Mouse (Mus musculus): ENCODE results near the gene Golm1.
A peak's percentile ranks its signal among the peaks of the same experiment; 100 is the strongest.

Gene Golm1

DNA sequence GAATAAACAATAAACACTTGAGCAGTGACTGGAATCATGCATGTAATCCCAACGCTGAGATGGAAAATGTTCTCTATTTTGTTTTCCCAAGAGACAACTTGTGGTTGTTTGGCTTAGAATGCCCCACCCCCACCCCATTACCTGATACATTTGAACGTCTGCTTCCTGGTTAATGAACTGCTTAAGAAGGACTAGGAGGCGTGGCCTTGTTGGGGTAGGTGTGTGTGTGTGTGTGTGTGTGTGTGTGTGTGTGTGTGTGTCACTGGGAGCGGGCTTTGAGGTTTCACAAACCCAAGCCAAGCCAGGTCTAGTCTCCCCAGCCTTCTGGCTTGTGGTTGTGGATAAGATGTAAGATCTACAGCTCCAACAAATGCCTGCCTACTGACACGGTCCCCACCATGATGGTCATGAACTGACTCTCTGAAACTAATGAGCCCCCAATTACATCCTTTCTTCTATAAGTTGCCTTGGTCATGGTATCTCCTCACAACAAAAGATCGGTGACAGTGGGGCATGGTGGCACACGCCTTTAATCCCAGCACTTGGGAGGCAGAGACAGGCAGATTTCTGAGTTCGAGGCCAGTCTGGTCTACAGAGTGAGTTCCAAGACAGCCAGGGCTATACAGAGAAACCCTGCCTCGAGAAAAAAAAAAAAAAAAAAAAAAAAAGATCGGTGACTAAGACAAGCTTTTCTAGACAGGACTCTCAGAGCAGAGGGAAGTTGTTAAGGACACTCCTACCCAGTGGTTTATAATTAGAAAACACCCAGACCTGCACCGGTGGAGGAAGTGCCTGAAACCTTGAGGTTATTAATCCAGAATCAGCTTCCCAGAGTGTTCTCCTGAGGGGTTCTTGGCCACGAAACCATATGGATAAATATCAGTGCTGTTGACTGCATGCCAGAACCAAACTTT lies 962 bp upstream of the Golm1 start:
- DNase-seq (ENCODE audit: low spot score), result no peak

DNA sequence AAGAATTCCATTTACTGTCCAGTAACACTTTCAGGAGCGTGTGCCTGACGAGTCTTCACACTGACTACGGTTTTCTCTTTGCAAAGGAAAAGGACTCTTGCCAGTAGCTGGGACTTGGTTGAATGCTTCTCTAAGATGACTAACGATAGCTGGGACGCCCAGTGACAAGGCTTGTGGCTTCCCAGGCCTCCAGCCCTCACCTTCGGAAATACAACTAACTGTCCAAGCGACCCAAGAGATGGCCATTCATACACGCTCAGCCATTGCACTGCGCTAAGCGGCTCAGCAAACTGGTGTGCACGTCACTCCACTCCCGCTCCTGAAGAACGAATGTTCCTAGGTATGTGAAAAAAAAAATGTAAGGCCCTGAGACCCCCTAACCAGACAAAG lies 855 bp downstream of the Golm1 start:
- DNase-seq (ENCODE audit: low spot score), result no peak

DNA sequence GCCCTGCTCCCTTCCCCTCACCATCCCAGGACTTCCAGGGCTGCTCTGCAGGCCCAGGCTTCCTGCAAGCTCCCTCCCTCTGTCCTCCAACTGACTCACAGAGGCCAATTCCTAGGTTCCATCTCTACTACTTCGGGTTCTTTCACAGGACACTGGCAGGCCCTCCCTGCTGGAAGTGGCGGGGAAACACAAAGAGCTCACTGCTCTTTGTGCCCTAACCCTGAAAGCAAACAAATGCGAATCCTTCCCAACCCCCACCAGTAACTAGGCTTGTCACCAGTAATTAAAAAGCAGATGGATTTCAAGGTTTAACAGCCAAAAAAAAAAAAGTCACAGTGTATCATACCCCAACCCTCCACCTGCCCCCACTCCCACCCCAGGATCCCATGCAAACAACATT lies 1.4 kb downstream of the Golm1 start:
- DNase-seq (ENCODE audit: low spot score), result no peak

DNA sequence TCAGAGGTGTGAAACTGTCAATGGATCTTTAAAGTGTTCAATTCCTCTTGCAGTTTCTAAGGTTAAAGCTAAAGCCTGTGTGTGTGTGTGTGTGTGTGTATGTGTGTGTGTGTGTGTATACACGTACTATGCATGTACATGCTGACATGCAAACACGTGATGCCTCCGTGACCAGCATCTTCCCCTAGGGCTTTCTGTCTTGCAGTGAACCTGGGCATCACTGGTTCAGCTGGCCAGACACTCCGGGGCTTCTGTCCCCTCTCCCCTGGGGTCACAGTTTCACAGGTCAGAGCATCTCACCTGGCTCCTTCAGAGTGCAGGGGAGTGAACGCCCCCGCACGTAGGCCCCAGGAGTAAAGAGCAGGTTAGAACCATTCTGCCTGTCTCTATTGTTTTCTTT lies 2.0 kb downstream of the Golm1 start:
- DNase-seq (ENCODE audit: low spot score), result no peak

DNA sequence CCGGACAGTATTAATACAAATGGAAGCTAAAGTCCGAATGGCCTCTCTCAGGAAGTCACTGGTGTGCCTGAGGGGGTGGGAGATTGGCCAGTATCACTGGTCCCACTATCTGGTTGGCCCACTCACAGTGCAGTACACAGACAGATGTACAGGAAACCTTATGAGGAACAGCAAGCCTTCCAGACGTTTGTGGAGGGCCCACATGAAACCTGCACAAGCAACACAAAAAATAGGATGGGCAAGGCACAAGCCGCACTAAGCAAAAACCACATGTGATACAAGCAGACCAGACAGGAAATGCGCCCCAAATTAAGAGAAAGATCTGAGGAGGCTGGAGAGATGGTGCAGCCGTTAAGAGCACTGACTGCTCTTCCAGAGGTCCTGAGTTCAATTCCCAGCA lies 3.4 kb downstream of the Golm1 start:
- no peak for DNase-seq (ENCODE audit: low spot score)

DNA sequence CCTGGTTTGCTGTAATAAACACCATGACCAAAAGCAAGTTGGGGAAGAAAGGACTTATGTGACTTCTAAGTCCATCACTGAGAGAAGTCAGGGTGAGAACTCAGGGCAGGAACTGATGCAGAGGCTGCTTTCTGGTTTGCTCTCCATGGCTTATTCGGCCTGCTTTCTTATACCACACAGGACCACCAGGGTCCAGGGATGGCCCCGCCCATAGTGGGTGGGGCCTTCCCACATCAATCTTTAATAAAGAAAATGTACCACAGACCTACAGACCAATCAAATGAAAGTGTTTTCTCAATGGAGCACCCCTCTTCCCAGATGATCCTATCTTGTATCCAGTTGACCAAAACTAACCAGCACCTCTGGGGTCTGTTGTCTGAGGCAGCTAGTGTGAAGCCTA lies 4.1 kb downstream of the Golm1 start:
- DNase-seq (ENCODE audit: low spot score), result no peak

DNA sequence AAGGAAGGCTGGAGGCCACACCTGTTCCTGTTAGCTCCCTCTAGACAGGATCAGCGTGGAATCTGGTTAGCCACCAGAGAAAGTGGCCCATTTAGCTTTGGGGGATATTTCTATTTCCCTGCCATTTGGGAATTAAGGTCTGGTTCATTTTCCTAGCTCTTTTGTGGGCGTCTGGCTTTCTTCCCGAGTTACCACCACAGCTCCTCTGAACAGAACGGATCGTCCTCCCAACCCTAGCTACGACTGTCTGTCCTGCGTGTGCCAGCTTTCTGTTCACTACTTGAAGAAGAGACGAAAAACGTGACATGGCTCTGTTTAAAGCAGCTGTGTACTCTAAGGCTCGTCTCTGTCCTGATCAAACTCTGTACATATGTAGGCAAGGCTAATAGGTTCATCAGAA lies 5.7 kb downstream of the Golm1 start:
- DNase-seq (ENCODE audit: low spot score), result no peak

DNA sequence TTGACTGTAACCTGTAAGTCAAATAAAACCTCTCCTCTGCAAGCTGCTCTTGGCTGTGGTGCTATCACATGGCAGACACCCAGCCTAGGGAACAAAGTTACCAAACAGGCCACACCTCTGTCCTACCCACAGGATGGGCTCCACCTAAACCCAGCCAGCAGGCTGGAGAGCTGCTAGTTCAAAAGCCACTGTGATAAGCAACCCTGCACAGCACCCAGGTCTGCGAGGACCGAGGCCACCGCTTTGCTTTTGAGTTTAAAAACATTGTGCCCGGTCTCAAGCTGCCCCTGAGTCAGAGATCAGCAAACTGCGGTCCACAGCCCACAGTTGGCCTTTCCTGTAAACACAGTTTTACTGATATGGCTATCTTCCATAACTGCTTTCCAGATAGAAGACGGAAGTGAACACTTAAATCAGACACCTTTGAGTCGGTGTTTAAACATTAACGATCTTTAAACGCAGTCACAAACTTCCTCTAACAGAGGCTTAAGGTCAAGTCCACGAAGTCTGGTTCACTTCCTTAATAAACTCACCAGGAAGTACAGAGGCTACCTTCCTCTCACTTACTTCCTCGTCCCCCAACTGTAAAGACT lies 7.0 kb downstream of the Golm1 start:
- peak; percentile 88 for DNase-seq (ENCODE audit: low spot score)

DNA sequence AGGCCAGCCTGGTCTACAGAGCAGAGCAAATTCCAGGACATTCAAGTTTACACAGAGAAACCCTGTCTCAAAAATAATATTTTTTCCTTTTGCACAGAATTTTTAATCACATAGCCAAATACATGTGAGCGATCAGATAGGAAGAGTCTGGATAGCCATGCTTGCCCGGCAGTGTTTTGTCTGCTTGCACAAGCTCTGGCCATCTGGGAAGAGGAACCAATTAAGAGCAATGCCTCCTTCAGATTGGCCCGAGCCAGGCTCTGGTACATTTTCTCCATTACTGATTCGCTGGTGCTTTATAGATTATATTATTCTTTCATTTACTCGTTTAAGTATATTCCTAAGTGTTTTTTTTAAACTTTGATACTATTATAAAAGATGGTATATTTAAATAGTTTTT lies 7.8 kb downstream of the Golm1 start:
- DNase-seq (ENCODE audit: low spot score), result no peak

DNA sequence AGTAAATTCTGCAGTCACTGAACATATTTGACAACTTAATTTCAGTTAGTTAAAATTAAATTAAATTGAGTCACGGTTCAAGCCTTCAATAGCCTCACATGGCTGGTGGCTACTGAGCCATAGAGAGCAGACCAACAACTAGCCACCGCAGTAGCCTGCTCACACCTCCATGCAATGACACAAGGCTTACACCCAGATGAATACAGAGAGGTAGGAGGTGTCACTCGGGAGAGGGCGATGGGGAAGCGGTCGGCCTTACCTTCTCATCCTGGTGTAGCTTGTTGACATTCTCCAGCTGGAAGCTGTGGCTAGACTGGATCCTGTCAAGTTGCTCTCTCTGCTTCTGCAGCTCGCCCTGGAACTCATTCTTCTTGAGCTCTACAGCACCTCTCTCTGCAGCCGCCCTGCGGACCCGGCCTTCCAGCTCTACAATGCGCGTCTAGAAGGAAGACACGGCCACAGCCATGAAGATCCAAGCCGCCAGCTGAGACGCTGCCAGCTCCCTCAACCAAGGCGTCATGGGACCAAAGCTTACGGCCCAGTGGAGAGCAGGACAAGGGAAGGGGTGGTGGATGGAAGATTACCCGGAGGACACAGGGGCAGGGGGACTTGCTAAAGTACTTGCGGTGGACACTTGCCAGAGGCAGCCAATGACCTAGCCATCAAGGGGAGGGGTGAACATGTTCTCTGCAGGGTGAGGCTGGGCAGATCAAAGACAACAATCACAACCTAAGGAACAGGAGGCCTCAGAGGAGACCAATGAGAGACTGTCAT lies 11.5 kb downstream of the Golm1 start:
- DNase-seq (ENCODE audit: low spot score), result no peak

DNA sequence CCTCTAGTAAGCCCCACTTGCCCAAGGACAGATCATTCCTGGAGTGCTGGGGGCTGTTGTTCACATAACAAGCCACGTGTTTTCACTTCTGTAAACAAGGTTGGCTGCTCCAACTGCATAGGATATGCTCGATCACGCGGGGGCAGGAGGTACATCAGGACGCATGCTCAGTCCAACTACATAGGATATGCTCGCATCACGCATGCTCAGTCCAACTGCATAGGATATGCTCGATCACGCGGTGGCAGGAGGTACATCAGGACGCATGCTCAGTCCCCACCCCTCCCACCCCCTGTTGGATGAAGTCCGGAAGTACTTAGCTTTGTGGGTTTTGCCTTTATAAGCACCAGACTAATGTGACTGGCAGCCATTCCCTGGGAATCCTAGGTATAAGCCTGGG lies 13.6 kb downstream of the Golm1 start:
- no peak for DNase-seq (ENCODE audit: low spot score)

DNA sequence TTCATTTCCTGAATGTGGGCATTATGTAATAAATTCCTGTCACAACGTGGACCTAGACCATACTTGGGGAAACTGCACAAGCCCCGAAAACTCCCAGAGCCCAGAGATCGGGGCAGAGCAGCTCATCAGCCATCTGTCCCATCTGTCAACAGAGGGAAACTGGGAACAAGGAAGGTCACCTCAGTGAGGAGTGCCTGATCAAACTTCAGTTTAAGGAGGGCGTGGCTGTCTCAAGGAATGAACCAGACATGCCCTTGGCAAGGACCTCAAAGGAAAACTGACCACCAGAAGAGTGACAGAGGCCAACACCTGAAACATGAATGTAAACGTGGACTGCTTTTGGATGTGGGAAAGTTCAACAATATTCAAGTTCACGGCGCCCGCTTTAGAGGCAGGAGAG lies 14.2 kb downstream of the Golm1 start:
- no peak for DNase-seq (ENCODE audit: low spot score)

DNA sequence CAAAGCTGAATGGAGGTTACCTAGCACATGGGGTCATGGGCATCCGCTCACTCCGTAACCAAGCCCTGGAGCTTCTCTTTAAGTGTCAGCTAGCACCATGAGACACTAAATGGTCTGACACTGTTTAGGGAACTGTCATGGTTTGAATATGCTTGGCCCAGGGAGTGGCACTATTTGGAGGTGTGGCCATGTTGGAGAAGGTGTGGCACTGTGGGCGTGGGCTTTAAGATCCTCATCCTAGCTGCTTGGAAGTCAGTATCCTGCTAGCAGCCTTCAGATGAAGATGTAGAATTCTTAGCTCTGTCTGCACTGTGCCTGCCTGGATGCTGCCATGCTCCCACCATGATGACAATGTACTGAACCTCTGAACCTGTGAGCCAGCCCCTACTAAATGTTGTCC lies 15.2 kb downstream of the Golm1 start:
- no peak for DNase-seq (ENCODE audit: low spot score)

DNA sequence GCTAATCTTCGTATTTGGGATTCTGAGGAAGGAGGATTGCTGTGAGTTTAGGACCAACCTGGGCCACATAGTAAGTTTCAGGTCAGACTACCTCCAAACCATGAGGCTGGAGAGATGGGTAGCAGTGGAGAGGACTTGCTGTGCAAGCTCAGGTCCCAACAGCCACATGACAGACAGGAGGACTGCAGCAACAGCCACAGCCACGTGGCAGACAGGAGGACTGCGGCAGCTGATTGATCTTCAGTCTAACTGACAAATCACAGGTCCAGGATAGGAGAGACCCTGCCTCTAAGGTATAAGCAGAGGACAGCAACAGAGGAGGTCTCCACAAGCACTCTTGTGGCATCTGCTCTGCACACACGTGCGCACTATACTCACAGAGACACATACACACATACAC lies 17.8 kb downstream of the Golm1 start:
- no peak for DNase-seq (ENCODE audit: low spot score)

DNA sequence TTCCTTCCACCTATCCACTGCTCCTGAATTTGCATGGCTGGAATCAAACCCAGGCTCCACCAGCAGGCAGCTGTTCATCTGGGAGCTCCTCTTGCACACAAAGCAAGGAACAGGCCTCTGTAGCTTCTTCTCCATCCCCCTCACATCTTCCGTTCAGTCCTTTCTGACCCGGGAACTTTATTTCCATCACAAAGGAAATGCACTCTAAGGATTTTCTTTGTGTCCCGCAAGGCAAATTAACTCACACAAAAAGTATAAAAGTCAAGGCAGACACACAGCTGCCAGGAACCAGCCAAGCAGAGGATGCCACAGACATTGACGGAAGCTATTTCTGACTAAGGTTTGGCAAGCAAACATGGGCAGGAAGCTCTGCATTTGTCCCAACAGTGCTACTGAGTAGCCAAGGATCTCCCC lies 18.6 kb downstream of the Golm1 start:
- DNase-seq (ENCODE audit: low spot score), result peak; percentile 47

DNA sequence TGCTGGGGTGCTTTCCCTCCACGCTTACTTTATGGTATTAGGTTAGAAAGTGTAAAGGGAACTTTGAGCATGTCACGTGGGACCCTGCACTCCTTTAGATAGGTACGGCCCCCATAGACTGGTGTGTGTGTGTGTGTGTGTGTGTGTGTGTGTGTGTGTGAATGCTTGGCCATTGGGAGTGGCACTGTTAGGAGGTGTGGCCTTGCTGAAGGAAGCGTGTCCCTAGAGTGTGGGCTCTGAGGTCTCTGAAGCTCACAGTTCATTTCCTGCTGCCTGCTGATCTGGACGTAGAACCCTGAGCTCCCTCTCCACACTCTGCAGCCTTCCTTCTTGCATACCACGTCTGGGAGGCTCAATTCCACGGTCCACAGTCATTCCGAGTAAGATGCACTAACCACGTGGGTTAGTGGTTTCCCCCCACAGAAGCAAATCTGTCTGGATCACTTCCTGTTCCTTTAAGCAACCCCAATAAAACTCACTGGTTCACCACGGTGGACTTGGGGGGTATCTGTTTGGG lies 19.2 kb downstream of the Golm1 start:
- peak; percentile 35 for DNase-seq (ENCODE audit: low spot score)

DNA sequence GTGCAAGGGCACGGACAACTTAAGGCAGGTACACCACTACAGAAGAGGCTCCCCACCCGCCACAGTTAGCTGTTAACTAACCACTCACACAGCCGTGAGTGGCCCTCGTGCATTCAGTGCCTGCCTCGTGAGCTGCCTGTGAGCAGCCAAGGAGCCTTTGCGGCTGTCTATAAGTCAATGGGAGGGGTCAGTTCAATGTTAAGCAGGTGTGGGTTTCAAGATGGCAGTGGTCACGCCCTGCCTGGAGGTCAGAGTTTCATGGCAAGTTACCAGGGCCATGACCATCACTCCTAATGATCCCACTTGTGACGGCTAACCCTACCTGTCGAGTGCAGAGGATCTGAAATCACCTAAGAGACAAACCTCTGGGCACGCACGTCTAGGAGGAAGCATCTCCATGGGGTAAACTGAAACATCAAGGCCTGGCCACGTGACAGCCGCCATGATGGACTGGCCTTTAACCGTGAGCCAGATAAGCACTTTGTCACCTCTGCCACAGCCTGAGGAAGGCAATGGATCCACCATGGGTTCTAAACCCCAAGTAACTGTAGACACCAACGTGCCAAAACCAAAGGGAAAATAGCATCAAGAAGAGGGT lies 19.8 kb downstream of the Golm1 start:
- DNase-seq (ENCODE audit: low spot score), result no peak

DNA sequence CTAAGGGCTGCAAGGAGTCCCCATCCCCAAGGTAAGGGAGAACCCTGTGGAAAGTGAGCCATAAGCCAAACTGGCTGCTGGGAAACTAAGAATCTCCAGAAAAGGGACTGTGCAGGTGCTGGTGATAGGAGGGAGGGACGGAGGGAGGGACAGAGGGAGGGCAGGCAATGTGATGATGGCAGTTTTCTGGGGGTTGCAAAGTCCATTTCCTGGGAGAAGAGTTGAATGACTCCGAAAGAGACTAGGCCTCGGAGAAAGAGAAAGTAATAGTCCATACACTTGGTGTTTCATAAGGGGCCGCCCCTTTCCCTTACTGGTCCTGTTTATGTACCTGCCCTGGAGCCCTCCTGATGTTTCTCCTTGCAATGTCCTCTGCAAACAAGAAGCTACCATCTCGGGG lies 21.1 kb downstream of the Golm1 start:
- DNase-seq (ENCODE audit: low spot score), result no peak

DNA sequence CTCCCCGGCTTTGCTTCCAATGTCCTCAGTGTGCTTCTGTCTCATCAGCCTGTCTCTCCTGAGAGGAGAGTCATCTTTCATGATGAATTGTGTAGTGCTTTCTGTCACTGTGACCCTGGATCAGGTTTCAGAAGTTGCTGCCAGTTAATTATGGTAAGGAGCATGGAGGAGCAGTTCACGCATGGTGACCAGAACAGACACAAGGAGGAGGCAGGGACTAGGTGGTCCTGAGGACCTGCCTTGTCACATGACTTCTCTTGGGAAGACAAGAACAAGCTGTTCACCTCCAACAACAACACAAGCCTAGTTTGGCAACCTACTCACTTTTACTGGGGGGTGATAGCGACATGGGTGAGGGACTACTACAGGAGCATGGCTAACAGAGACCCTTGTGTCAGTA lies 22.5 kb downstream of the Golm1 start:
- no peak for DNase-seq (ENCODE audit: low spot score)

DNA sequence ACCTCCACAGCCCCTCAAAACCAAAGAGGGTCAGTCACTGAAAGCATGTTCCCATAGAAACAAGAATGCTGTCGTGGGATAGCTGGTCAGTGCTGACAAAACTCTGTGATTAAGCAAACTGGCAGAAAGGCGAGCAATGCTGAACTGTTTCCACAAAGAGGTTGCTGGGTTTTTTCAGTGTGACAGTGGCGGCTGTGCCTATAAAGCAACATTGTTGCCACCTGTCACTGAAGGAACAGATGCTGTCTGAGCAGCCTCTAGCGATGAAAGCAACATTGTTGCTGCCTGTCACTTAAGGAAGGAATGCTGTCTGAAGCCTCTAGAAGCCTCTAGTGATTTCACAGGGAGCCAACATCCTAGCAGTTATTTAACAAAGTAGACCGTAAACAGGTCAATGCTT lies 23.0 kb downstream of the Golm1 start:
- DNase-seq (ENCODE audit: low spot score), result no peak

DNA sequence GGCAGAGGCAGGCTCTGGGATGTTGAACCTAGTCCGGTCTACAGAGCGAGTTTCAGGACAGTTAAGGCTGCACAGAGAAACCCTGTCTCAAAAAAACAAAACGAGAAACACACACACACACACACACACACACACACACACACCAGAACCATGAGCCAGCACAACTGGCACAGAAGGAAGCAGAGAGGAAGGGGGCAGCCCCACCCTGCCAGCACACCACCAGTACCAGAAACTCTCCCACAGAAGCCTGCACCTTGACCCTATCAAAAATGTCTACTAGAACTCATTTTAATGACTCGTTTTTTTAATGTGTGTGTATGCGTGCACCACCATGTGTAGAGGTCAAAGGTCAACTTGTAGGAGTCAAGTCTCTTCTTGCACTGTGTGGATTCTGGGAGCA lies 25.8 kb downstream of the Golm1 start:
- DNase-seq (ENCODE audit: low spot score), result no peak

DNA sequence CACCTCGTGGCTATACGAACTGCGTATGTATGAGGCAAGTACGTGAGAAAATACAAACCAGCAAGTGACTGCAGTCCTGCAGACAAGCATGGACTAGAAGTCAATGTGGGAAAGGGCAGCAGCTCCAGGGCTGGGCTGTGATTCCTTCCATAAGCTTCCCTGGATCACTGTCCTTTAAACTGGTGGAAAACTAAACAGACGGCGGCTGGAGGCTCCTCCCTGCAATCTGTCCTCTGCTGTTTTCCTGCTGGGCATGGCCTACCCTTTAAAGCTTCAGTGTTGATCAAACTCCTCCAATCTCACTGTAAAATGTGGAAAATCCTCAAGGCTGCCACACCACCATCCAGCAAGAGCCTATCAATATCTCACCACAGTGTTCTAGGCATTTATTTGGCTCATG lies 27.0 kb downstream of the Golm1 start:
- DNase-seq (ENCODE audit: low spot score), result no peak

DNA sequence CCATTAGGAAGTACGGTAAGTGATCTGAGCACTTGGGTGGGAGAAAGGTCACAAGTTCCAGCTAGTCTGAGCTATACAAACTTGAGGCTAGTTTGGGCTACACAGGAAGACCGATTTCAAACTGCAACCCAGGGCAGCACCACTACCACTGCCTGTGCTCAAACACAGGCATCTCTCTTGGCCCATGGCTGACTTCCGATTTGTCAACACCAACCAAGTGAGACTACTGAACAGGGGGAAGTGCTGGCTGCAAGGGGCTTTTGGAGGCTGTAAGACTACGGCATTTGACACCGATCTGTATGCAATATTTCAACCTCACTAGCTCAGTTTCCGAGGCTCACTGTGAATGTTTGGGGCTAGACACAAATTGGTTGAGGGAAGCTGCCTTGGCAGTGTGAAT lies 28.1 kb downstream of the Golm1 start:
- no peak for DNase-seq (ENCODE audit: low spot score)
